Mouse (Mus musculus) E14TG2a.4 (cell line): ENCODE data around the gene Ccdc157.
A peak's percentile ranks its signal among the peaks of the same experiment; 100 is the strongest.

Experiments
- H3K27me3 ChIP-seq: 2 replicates; pipeline ENCODE4 v1.6.1; 2014; ENCODE audit warnings: low read length, control low read depth; ENCODE audit not compliant: insufficient read depth
- H3K36me3 ChIP-seq: 2 replicates; pipeline ENCODE4 v1.6.1; 2014; ENCODE audit warnings: low read length, control low read depth; ENCODE audit not compliant: insufficient read depth
- H3K4me1 ChIP-seq: replicated peaks from 2 replicates; pipeline ENCODE4 v1.6.1; 2014; ENCODE audit warnings: low read depth, low read length, control low read depth
- H3K4me3 ChIP-seq: replicated peaks from 2 replicates; pipeline ENCODE4 v1.5.1; 2014; ENCODE audit warnings: mild to moderate bottlenecking, low read length
- H3K9me3 ChIP-seq: 2 replicates; pipeline ENCODE4 v1.6.1; 2014; ENCODE audit warnings: low read length, control low read depth
- CTCF ChIP-seq: conservative IDR thresholded peaks from 2 replicates; pipeline ENCODE4 v1.5.1; 2014; ENCODE audit warnings: low read length
- NANOG ChIP-seq: IDR thresholded peaks from 2 replicates; pipeline ENCODE4 v1.6.1; 2014; ENCODE audit warnings: borderline replicate concordance, low read length, mixed read lengths
- POU5F1 ChIP-seq: IDR thresholded peaks from 2 replicates; pipeline ENCODE4 v1.6.1; 2014; ENCODE audit warnings: low read length, borderline replicate concordance

Gene Ccdc157

DNA sequence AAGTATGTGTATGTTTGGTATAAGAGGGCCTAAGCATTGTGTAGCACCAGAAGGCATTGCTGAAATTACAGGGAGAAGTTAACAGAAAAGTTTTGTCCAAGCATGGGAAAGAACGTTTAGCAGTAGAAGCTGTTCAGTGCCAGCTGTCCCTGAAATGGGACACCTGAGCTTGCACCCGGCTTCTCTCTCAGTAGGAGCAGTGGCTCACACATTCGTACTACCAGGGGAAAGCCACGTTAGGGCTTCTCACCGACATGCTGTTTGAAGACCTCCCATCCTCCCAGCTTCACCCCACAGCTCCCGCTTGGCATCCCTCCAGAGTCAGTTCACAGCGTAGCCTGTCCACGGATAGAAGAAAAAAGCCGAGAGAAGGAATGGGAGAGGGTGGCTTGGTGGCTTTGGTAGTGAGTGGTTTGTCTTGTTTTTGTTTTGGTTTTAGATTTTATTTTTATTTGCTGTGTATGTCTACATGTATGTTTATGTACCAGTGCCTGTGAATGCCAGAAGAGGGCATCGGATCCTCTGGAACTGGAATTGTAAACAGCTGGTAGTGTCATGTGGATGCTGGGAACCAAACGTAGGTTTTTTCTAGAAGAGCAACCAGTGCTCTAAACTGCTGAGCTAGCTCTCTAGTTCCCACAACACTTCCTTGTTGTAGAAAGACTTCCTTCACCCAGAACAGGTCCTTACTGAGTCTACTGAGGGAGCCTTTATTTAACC is 42.0 kb upstream of the Ccdc157 start:
- no peak for TF ChIP-seq NANOG
- no peak for TF ChIP-seq POU5F1
- TF ChIP-seq CTCF, result no peak

GRCm38 (mm10) chr11:4197691-4198090 is 37.6 kb upstream of the Ccdc157 start:
- peaks cover 29% of the 10 kb centered on the region for H3K4me1 ChIP-seq
- no peaks in the 10 kb centered on the region for H3K9me3 ChIP-seq
- H3K36me3 ChIP-seq, result peaks cover 62% of the 10 kb centered on the region
- no peaks in the 10 kb centered on the region for H3K27me3 ChIP-seq
- no peak for TF ChIP-seq NANOG
- TF ChIP-seq POU5F1, result no peak
- TF ChIP-seq CTCF, result no peak
- H3K4me3 ChIP-seq, result no peak overlapping the region

More for the DNA sequence above, 42.0 kb upstream of the Ccdc157 start:
- peaks cover 51% of the 10 kb centered on the region for H3K36me3 ChIP-seq
- peaks cover 19% of the 10 kb centered on the region for H3K4me1 ChIP-seq
- H3K27me3 ChIP-seq, result no peaks in the 10 kb centered on the region
- H3K4me3 ChIP-seq, result no peak overlapping the region
- H3K9me3 ChIP-seq, result no peaks in the 10 kb centered on the region

- H3K4me1 ChIP-seq, result peaks cover 27% of the 10 kb centered on the region
- no peak overlapping the region for H3K4me3 ChIP-seq
- H3K36me3 ChIP-seq, result peaks cover 67% of the 10 kb centered on the region
- no peaks in the 10 kb centered on the region for H3K9me3 ChIP-seq
- TF ChIP-seq NANOG (no peak), CTCF (no peak), POU5F1 (no peak)
- H3K27me3 ChIP-seq, result no peaks in the 10 kb centered on the region
These were observed 36.5 kb upstream of the Ccdc157 start for GRCm38 (mm10) chr11:4196636-4197035.

DNA sequence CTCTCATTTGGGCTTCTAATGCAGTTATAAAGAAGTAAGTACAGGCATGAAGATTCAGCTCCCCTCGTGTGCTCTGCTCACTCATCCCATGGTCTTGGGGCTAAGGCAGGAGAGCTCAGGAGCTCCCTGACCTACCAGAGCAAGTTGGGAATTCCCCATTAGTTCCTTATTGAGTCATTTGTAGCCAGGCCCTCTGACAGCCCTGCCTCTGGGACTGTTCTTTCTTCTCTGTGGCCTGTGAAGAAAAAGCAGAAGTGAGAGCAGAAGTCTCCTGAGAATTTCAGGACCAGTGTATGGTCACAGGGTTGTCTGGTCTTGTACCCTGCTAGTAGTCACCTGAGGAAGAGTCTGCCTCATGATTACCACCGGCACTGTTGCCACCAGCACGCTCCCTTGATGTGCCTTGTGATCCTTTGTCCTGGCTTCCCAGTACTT is 35.5 kb upstream of the Ccdc157 start:
- Histone ChIP-seq H3K4me1 (peaks cover 36% of the 10 kb centered on the region), H3K9me3 (no peaks in the 10 kb centered on the region), H3K36me3 (peaks cover 76% of the 10 kb centered on the region), H3K4me3 (no peak overlapping the region), H3K27me3 (no peaks in the 10 kb centered on the region)
- TF ChIP-seq CTCF (no peak), POU5F1 (no peak), NANOG (no peak)

DNA sequence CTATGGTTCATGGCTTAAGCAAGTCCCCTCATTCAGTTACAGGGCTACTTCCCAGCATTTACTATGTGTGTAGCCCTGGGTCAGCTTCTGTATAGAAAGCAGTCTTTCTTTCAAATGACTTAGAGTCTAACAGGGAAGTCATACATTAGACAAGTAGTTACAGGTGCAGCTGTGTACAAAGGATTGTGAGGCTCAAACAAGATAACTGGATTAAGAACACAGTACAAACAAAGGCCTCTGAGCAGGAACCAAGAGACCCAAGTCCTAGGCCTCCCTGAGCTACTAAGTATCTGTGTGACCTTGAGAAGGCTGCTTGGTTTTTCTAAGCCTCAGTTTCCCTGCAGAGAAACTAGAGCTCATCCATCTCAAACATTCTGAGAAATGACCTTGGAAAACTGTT is 33.3 kb upstream of the Ccdc157 start:
- Histone ChIP-seq H3K4me3 (no peak overlapping the region), H3K9me3 (no peaks in the 10 kb centered on the region), H3K4me1 (peaks cover 45% of the 10 kb centered on the region), H3K36me3 (peaks cover 89% of the 10 kb centered on the region), H3K27me3 (no peaks in the 10 kb centered on the region)
- no peak for TF ChIP-seq POU5F1
- no peak for TF ChIP-seq CTCF

DNA sequence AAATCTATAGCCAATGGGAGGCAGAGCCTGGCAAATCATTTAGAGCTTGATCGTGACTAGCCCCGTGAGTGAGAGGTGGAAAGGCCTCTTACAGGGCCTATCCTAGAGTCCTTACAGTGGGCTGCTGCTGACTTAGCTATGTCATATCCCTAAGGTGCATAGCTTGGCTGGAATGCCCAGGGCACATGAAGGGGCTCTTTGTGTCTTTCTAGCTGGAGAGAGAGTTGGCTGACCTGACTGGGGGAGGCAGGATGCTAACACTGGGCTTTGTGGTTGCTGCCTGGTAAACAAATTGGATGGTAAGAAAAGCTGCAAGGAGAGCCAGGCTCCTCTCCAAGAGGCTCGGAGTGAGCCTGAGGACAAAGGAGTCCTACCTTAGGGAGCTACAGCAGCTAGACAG is 32.7 kb upstream of the Ccdc157 start:
- Histone ChIP-seq H3K27me3 (peaks cover under 1% of the 10 kb centered on the region), H3K4me1 (peaks cover 47% of the 10 kb centered on the region), H3K9me3 (no peaks in the 10 kb centered on the region), H3K4me3 (no peak overlapping the region), H3K36me3 (peaks cover 91% of the 10 kb centered on the region)
- TF ChIP-seq NANOG, result no peak
- TF ChIP-seq POU5F1, result no peak
- TF ChIP-seq CTCF, result no peak

- Histone ChIP-seq H3K9me3 (no peaks in the 10 kb centered on the region), H3K27me3 (peaks cover 7% of the 10 kb centered on the region), H3K36me3 (peaks cover 75% of the 10 kb centered on the region), H3K4me1 (peaks cover 36% of the 10 kb centered on the region), H3K4me3 (no peak overlapping the region)
- TF ChIP-seq NANOG (no peak), POU5F1 (no peak), CTCF (no peak)
These were observed 30.6 kb upstream of the Ccdc157 start for GRCm38 (mm10) chr11:4190677-4191076.

GRCm38 (mm10) chr11:4189182-4189581 is 29.1 kb upstream of the Ccdc157 start:
- TF ChIP-seq NANOG (no peak), POU5F1 (no peak), CTCF (no peak)
- Histone ChIP-seq H3K4me1 (peaks cover 36% of the 10 kb centered on the region), H3K9me3 (no peaks in the 10 kb centered on the region), H3K27me3 (peaks cover 7% of the 10 kb centered on the region), H3K4me3 (no peak overlapping the region), H3K36me3 (peaks cover 62% of the 10 kb centered on the region)

- peaks cover 7% of the 10 kb centered on the region for H3K27me3 ChIP-seq
- peaks cover 39% of the 10 kb centered on the region for H3K4me1 ChIP-seq
- no peaks in the 10 kb centered on the region for H3K9me3 ChIP-seq
- TF ChIP-seq NANOG, result no peak
- no peak for TF ChIP-seq POU5F1
- no peak for TF ChIP-seq CTCF
- peaks cover 63% of the 10 kb centered on the region for H3K36me3 ChIP-seq
- peak overlapping the region; percentile 98 for H3K4me3 ChIP-seq
These were observed 27.2 kb upstream of the Ccdc157 start for GRCm38 (mm10) chr11:4187318-4187700.
